Mouse (Mus musculus) urinary bladder, postnatal 10 days (tissue): ENCODE results near the gene Ylpm1.
A peak's percentile ranks its signal among the peaks of the same experiment; 100 is the strongest.

Experiments used
- DNase-seq: peaks from one replicate; pipeline ENCODE4 v3.0.0; 2022; ENCODE audit warnings: low spot score

The Ylpm1 gene

DNA sequence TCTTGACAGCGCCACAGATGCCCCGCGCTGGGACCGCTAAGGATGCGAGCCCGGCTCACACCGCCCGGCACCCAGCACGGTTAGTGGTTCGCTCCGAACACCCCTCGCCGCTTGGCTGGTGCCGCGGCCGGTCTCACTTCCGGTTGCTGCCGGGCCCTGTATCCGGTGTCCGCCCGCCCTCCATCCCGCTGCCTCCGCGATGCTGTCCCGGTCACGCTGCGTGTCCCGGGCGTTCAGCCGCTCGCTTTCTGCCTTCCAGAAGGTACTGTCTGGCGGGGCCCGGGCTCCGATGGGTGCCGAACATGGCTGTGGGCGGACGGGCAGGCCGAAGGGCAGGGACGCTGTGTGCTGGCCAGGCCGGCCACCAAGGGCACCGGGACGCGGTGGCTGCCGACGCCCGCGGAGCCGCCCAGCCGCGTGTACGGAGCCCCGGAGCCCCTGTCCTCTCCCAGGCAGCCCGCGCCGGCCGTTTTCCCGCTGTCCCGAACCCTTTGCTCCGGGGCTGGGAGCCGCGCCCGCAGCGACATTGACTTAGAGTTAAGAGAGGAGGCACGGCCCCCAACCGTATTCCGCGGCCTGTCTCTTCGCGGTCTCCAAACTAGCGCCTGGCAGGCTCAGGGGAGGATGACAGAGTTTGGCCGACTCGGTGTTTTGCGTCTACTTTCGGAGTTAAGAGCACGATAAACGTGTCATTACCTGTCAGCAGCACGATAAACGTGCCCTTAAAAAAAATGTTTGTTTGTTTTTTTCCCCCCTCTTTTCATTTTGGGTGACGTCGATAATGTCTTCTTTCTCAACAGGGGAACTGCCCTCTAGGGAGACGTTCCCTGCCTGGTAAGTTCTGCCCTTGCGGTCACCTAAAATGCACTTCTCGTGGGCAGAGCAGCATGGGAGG lies 114.8 kb downstream of the Ylpm1 start, which contains the start of the genes Prox2 and Dlst:
Prox2 (minus strand) TSS at position 62 of the 895 bp plus-strand sequence.
Dlst (plus strand) TSS at position 136 of the 895 bp plus-strand sequence.
- DNase-seq: peak; percentile 49

DNA sequence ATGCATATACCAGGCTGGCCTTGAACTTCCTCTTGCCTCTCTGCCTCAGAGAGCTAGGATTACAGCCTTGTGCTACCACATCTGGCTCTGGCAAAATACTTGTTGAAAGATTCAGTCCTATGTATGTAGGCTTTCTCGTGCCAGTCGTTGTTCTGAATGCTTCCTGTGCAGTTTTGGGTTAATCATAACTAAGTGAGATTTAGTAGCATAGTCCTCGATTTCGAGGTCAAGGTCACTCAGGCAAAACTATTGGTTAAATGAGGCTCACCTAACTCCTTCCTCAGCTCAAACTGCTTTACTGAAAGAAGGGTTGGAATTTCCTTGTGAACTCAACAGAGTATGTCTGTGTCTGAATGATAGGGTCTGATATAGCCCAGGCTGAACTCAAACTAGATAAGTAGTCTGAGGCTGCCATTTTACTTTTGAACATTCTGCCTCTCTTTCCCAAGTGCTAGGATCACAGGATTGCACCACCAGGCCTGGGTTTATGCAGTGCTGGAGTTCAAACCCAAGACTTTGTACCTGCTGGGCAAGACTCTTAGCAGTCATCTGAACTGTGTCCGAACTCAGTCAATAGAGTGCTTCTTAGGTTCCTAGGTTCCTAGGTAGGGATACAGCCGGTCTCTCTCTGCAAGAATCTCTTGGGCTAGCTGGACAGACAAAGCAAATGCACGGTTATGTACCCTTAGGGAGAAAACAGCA lies 116.6 kb downstream of the Ylpm1 start:
- no peak for DNase-seq

DNA sequence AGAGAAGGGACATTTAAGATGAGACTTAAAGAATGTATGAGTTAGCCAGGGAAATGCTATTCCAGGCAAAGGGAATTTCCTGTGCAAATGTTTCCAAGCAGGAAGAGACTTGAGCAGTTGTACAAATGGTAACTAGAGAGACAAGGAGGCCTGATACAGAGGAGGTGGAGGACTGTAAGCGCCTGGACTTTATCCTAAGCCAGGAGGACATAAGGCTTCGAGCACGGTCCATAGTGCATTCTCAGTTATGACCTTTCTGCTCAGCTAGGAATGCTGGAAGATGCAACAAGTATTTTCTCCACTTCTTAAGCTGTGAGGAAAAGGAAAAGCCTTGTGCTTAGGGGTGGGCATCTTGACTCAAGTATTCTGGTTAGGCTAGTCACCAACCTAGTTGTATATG lies 117.2 kb downstream of the Ylpm1 start:
- DNase-seq: no peak

DNA sequence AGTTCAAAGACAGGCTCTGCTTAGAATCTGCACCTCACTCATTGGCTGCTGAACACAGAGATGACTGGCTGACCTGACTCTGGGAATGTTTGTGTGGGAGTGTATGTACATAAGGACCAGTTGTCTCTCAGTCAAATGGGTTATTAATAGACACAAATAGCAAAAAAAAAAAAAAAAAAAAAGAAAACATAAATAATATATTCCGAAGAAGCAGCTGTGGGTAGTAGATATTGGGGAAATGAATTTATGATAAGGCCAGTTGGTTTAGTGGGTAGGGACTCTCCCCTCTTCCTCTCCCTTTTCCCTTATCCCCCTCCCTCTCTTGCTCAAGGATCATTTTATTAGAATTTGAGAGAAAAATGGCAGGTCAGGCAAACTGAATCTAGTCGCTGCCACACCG lies 117.8 kb downstream of the Ylpm1 start:
- no peak for DNase-seq

DNA sequence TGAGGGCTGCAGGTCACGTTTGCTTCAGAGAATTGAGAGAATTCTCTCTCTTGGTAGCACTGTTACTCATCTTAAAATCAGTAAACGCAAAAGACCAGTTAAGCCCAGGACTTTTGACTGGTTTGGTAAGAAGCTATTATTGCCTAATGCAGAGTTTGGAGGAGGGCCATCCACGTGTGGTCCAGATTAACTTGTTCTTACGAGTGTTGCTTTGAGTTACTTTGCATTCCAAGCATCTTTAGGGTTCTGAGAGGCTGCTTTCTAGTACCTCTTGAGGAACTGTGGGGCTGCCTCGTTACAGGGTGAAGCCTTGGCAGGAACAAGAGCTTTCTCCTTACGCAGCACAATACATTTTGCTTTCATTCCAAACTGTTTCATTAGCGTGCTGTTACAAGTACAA lies 119.6 kb downstream of the Ylpm1 start:
- no peak for DNase-seq
